Mouse (Mus musculus): ENCODE measurements around the gene Rgs6.
A peak's percentile ranks its signal among the peaks of the same experiment; 100 is the strongest.

Rgs6 gene

DNA sequence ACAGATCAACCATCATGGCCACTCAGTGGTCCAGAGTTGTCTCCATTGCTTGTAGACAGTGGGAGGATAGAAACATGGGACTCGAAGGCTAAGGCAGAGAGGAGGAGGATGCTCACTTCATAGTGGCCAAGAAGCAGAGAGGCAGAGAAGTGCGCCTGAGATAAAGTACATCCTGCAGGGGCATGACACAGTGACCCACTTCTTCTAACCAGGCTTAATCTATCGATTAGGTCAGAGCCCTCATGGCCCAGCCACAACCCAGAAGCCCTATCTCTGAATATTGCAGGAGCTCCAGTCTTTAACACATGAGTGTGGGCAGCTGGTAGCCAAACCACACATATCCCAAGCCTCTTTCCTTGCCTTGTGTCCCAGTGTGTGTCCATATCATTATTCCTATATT lies 385.7 kb downstream of the Rgs6 start:
- no peak for DNase-seq (ENCODE audit: low spot score)

- DNase-seq (ENCODE audit: low spot score) = no peak
Measured at GRCm38 (mm10) chr12:82978275-82978674, 390.2 kb downstream of the Rgs6 start.

- no peak for DNase-seq (ENCODE audit: low spot score)
Measured at GRCm38 (mm10) chr12:82982716-82983115, 394.6 kb downstream of the Rgs6 start.

DNA sequence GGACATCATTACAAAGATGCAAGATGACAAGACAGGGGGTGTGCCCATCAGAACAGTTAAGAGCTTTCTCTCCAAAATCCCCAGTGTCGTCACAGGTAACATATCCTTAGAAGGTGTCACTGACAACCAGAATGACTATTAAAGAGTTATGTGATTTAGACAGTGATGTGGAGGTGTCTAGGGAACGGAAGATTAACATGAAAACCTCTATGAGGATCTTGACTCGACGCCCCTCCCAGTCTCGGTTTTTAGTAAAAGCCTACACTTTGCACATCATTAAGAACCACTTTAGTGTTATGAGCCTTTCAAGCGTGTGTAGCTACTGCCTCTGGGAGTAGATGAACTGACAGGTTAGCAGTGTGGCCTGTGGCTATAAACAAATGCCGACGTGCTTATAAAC lies 397.2 kb downstream of the Rgs6 start:
- DNase-seq (ENCODE audit: low spot score) = no peak

- no peak for DNase-seq (ENCODE audit: low spot score)
Measured at GRCm38 (mm10) chr12:82987661-82988060, 399.6 kb downstream of the Rgs6 start.

DNA sequence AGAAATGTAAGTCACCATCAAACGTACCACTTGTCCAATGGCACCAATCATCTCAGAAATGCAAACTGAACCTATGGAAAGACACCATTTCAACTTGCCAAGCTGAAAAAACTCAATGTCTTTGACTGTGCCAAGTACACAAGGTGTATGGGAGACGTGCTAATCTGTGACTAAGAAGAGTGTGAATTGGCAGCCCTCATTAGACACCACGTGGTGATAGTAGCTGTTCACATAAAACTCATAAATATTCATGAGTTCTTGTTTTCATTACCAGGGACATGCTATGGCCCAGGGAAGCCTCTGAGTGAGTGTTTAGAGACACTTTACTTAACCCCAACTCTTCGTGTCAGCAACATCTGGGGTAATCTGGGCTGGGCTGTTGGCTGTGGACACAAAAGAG lies 405.8 kb downstream of the Rgs6 start:
- DNase-seq (ENCODE audit: low spot score) = no peak

DNA sequence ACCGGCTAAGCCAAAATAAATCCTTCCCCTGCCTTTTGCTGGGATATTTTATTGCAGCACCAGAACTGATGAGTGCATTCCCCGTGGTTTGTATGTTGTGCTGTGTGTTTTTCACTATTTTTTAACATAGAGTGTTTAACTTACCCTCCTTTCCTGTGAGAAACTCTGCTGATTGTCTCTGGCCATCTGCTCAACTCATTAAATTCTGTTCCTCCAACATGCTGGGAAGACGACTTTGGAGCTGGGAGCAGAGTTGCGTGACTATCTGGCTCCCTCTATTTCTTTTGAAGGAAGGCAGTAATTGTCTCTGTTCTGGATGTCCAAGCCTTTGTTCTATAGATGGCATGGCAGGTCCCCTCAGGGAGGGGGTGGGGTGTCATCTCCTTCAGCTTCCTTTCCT lies 408.7 kb downstream of the Rgs6 start:
- DNase-seq (ENCODE audit: low spot score) = no peak

- DNase-seq (ENCODE audit: low spot score) = no peak
Measured at GRCm38 (mm10) chr12:82998682-82999332, 410.7 kb downstream of the Rgs6 start.

DNA sequence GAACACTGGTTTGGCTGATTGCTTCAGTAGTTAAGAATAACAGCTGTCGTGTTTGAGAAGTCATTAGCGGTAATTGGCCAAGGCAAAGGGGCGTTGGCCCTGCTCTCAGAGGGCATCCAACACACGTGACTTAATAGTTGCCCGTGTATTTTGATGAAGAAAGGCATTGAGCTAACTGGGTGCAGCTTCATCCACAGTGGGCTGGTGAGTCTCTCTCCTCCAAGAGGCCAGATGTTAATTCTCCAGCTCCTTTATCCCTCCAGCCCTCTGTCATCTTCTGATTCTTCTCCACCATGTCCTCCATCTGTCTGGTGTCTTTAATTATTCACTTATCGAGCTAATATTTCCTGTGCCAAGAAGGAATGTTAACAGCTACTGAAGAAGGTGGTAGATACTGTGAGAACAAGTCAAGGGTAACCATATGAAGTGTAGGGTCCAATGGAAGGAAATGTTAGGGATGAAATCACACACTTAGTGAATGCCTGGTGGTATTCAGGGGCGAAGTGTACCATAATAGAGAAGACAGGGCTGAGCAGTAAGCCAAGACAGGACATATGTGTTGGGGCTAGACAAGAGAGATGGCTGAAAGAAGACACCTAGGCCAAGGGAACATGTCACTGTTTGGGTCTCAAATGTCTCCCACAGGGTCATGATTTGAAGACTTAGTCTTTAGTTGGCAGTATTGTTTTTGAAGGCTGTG lies 411.4 kb downstream of the Rgs6 start:
- no peak for DNase-seq (ENCODE audit: low spot score)

- DNase-seq (ENCODE audit: low spot score) = no peak
Measured at GRCm38 (mm10) chr12:83000033-83000570, 412.0 kb downstream of the Rgs6 start.

DNA sequence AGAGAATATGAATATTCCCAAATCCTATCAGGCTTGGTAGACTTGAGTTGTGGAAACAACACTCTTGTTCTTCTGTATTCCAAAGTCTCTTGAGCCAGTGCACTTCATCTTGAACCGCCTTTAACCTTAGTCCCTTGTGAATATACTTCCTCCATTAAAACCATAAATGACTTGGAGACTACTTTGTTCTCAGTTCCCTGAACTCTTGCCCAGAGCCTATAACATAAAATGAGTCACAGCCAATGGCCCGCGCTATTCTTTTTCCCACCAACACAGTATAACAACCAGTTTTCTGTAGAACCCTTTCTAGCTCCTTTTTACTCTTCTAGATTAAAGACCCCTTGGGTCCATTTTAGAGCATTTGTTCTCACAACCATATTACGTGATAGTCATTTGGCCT lies 412.9 kb downstream of the Rgs6 start:
- DNase-seq (ENCODE audit: low spot score) = no peak

DNA sequence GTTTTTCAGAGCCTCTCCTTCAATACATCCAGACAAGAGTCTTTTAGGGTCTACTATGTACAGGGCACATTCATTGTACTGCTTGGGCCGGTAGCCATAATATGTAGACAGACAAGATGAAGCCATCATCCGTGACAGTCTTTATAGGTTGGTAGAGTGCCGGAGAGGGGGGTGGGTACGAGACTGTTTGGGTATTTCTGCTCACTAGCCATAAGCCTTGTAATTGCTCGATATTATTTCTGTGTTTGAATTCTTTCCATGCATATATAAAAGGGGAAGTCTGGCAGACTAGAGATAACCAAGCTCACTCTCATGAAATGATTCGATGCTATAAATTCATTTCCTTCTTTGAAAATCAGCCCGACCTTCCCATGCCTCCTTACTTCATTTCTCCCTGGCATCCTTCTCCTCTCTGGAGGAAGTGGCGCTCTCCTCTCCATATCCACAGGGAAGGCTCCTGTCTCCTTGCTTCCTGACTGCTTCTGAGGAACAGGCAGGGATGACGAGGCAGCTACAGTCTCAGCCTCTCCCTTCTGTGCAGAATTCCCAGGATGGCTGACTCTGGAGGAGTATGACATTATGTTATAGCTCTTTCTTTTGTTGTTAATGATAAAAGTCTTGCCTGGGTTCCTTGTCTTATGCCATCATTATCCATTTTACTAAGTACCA lies 416.1 kb downstream of the Rgs6 start:
- DNase-seq (ENCODE audit: low spot score) = no peak

GRCm38 (mm10) chr12:83011056-83011565 lies 423.0 kb downstream of the Rgs6 start:
- no peak for DNase-seq (ENCODE audit: low spot score)

- no peak for DNase-seq (ENCODE audit: low spot score)
Measured at GRCm38 (mm10) chr12:83013918-83014691, 426.0 kb downstream of the Rgs6 start.

- no peak for DNase-seq (ENCODE audit: low spot score)
Measured at GRCm38 (mm10) chr12:83014848-83015247, 426.8 kb downstream of the Rgs6 start.

DNA sequence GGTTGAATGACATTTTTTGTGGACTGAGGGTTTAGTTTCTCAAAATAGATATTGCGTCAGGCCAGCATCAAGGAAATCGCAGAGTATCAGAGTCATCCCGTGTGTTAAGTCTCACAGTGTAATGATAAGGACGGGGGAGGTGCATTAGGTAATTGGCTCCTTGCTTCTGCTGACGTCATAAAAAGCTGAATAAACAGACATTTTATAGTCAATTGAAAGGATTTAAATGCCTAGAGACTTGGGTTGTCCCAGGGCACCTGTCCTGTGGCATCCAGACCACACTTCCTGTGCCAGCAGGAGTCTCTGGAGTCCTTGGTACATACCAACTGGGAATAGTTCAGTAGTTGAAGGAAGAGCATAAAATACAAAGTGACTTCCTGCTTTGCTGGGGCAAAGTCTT lies 427.3 kb downstream of the Rgs6 start:
- no peak for DNase-seq (ENCODE audit: low spot score)

DNA sequence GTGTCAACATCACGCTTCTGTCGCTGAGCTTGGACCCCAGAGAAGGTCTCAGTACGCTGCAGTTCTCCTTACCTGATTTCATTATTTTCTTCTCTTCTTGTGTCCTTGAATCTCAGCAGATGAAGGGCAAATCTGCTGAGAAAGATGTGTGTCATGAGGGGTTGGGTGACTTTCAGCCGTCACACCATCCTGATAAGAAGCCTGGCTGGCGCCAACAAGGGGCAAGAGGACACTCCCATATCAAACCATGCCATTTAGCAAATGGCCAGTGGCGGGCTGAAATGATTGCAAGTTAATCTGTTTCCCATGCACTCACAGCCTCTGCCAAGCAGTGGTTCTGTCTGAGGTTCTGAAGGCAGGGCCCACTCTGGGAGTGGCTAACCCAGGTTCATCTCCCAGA lies 428.4 kb downstream of the Rgs6 start:
- no peak for DNase-seq (ENCODE audit: low spot score)

- DNase-seq (ENCODE audit: low spot score) = peak; percentile 41
Measured at GRCm38 (mm10) chr12:83018005-83018404, 429.9 kb downstream of the Rgs6 start.

GRCm38 (mm10) chr12:83026985-83027384 lies 438.9 kb downstream of the Rgs6 start:
- no peak for DNase-seq (ENCODE audit: low spot score)

DNA sequence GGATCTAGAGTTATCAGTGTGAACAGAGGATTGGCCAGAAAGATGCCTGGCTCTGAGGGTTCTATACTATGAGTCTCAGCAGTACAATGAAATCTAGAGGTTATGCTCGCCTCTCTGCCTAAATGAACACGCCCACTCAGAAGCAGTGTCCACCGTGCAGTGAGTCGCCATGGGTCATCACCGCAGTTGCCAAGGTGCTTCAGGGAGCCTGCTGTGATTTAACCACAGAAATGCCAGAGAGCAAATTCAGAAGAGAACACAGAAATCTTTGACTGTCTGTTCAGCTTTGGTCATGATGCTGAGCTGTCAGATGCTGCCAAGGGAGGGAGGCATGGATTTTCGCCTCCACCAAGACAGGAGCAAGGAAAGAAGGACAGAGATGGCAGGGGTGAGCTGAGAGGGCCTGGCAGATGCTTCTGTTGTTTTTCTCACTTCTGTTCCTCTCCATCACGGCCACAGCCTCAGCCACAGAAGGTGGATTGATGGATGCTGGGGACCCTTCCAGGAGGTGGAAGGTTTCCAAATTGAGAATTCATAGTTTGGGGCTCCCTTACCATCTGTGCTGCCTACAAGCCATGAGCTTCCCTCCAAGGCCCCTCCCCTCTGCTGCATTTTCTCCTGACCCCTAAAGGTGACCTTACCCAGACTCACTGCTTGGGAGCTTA lies 445.2 kb downstream of the Rgs6 start:
- DNase-seq (ENCODE audit: low spot score) = no peak

DNA sequence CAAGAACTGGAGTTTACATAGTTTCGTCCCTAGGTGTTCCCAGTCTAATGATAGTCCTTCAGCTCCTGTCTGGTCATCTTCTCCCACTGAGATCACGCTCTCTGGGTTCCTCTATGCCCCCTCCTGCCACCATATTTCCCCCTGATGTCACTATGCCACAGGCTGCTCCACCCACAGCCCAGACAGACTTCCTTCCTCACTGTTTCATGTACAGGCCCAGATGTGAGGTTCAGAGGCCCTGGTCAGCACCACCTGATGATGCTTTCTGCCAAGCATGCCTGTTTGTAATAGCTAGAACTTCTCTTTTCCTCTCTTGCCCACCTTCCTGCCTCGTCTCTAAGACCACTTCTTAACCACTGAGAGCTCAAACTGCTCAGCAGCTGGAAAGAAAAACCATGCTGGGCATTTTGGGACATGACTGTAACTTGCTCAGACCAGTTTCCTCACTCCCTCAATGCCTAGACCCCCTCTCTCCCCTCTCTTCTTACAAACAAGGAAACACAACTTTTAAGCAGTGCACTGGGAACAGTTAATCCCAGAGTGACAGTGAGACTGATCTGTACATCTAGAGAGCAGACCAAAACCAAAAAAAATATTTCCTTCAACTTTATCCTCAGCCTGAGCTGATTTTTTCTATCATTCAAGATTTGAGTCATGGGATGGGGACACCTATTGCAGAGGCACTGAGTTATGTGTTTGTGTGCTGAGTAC lies 446.9 kb downstream of the Rgs6 start:
- no peak for DNase-seq (ENCODE audit: low spot score)
